Mouse (Mus musculus) megakaryocyte, adult 5-6 weeks (primary cell): Measurements from ENCODE around the gene Igf2r. TPM values are rescaled to one million over a fixed set of nuclear protein-coding genes. Genes with fewer than 3 reads are reported as not detected.
A peak's percentile ranks its signal among the peaks of the same experiment; 100 is the strongest.

Source experiments
- ATAC-seq: 2 replicates; pipeline ENCODE4 v1.8.0; 2016; ENCODE audit warnings: mild to moderate bottlenecking, inconsistent platforms; ENCODE audit not compliant: poor library complexity, severe bottlenecking
- total RNA-seq, 2 experiments: library from RNA; stranded (forward) in 1 of 2; stranded (reverse) in 1 of 2; fragments of 153-499, 151-499 nt in 1 of 2; fragments of 221-1000, 200-1000 nt in 1 of 2; gene quantifications; 2 replicates each; pipeline versions ENCODE4 v1.2.3 to v1.2.4; 2015 to 2017

Igf2r gene
- total RNA-seq (2015): 0.69 and 1.9 TPM in 2 replicates
- total RNA-seq (2017): 3.7 and 5.7 TPM in 2 replicates

GRCm38 (mm10) chr17:12769380-12769921 lies at the start of gene Igf2r:
Igf2r (minus strand) TSS chr17:12769664.
- ATAC-seq: peak; percentile 95

DNA sequence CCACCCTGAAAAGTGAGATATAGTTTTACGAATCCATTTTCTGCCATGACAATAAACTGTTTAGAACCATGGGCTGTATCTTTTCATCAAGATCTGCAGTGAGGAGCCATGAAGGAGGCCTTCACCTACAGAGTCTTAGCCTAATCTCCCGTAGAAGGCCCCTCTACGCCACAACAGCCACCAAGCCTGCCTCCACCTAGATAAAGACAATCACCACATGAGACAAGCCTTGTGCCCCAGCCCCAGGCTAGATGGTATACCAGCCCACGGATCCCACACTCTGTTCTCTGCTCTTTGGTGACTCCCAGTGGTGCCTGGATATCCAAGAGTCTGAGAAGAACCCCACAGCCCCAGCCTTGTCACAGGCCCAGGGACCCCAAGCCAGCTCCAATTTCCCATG lies 46.4 kb upstream of the Igf2r start:
- ATAC-seq: no peak

DNA sequence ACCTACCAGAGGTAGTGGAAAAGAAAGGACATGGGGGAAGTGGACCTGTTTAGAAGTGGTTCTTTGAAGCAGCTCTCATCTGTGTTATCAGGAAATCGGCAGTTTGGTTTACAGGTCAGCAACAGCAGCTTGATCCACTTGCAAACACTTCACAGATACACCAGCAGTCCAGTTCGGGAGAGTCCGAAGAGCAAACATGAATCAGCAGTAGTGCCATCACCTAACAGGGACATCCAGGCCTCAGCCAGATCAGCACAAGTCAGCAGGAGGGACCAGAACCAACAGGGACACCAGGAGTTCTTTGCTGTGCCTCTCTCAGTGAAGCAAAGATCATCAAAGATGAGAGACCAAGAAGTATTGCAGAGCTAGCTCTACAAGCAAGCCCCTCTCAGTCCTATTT lies 45.0 kb upstream of the Igf2r start:
- no peak for ATAC-seq

DNA sequence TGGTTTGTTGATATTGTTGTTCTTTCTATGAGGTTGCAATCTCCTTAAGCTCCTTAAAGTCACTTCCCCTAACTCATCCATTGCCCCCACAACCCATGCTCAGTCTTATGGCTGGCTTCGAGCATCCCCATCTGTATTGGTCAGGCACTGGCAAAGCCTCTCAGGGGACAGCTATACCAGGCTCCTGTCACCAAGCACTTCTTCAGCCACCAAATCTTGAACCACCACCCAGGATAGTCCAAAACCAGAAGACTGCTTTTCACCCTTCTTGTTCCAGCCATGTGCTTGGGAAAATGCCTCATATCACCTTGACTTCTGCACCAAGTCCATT lies 41.5 kb upstream of the Igf2r start:
- ATAC-seq: no peak

DNA sequence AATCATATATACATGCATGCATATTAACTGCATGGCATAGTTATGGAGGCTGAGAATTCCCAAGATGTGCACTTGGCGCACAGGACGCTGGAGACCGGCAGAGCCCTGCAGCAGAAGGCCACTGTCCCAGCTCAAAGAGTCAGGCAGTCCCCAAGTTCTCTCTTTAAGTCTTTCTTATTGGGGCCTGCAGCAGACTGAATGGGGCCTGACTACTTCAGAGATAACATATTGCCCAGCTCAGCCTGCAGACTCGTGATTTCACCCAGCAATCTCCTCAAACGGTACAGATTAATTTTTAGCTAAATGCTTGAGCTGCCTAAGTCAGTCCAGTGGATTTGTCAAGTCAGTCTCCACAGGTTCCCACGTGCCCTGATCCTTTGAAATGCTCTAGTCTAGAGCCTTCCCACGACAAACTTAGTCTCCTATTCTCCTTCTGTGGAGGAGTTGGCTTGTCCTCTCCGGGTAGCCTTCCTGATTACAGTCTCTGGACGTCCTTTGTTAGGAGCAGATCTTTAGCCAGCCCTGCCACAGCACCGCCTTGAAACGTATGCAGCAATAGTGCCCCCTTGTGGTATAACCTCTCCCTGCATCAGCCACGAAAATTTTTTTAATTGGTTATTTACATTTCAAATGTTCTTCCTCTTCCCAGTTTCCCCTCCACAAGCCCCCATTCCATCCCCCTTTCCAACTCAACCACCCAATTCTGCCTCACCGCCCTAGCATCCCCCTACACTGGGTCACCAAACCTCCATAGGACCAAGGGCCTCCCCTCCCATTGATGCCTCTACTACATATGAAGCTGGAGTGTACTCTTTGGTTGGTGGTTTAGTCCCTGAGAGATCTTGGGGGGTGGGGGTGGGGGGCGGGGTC lies 40.9 kb upstream of the Igf2r start:
- peak; percentile 92 for ATAC-seq

DNA sequence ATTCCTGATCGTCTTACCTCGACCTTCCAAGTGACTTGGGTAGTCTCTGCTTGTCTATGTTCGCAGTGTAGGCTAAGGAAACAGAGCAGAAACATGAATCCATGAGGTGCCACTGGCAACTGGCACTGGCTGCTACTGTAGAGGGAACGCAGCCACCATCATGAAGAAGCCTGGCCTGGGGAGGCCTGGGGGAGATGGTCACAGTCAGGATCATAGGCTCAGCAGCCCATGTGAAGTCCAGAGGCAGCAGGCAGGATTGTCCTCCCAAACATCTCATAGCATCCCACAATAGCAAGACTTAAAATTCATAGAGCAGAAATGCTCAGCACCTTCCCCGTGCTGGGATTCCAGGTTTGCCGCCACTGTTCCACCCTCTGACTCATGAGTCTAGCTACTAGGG lies 39.4 kb upstream of the Igf2r start:
- ATAC-seq: no peak

DNA sequence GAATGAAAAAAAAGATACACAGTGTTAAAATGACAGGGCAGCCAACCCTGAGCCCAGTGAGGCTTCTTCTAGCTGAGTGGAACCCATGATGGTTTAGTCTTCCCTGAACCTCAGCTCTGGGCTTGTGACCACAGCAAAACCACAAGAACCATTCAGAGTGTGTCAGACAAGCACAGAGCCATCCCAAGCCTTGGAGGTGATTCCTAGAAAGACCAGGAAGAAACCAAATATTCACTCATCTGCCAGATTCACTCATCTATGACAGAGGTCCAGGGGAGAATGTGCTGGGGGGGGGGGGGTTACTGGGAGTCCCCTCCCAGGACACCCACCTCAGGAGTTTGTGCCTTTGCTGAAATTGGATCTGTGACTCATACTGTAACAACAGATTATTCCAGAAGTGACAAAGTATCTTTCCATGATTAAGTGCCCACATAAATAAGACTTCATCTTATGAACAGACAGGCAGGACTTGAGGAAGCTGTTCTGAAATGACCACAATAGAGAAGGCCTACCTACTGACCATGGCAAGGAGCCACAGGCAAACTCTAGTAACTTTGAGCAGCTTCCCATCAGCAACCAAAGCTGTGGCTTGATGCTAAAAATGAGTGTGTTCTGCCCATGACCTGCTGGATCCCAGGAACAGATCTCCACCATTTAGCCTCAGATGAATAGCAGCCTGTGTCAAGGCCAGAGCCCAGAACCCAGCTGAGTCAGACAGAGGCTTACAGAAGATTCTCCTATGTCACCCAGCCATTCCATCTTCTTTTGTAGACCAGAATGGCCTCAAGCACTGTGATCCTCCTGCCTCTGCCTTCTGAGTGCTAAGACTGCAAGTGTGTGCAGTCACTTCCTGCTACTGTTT lies 35.4 kb upstream of the Igf2r start:
- ATAC-seq: no peak

DNA sequence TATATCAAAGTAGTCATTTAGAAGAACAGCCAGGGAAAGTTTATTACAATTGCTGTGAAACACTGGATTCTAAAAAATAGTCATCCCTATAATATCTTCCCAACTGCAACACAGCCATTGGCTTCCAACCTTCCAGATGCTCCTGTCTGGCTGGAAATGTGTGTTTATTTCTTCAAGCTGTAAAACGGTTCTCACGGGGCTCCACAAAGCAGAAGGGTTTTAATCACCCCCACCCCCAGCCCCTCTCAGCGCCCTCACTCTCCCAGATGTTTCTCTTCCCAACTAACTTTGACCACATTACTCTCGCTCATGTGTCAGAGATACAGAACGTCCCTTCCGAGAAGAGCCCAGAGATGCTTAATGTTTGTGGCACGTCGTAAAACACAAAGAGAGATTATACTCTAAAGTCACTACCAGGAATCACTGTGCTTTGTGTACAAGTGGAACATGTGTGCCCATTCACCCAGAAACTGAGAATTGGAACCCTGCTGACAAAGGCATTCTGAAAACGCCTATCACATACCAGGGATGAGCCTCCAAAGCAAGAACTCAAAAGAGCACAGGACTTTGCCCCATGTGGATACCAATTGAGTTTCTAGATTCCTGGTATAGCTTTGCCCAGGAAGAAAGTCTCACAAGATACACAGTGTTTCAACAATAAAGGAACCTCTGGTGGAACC lies 32.5 kb upstream of the Igf2r start:
- no peak for ATAC-seq

GRCm38 (mm10) chr17:12799368-12800275 lies 30.2 kb upstream of the Igf2r start:
- no peak for ATAC-seq

GRCm38 (mm10) chr17:12798571-12798970 lies 29.1 kb upstream of the Igf2r start:
- ATAC-seq: no peak

GRCm38 (mm10) chr17:12797427-12798029 lies 28.1 kb upstream of the Igf2r start:
- no peak for ATAC-seq

DNA sequence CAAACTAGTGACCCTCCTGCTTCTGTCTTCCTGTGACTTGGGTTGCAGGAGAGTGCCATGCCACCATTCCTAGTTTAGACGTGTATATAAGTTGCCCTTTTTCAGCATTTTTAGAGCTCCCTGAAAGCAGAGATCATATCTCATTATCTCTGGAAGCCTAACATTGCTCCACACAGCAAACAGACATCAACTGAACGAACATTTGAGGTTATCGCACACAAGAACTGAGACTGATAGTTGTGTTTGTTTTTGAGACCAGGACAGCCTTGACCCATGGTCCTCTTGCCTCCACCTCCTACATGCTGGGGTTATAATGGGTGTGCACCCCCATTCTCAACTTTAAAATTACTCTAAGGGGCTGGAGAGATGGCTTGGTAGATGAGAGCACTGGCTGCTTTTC lies 27.2 kb upstream of the Igf2r start:
- ATAC-seq: no peak

- peak; percentile 90 for ATAC-seq
Measured at GRCm38 (mm10) chr17:12793660-12794406, 24.4 kb upstream of the Igf2r start.

- ATAC-seq: no peak
Measured at GRCm38 (mm10) chr17:12792422-12793206, 23.1 kb upstream of the Igf2r start.

GRCm38 (mm10) chr17:12791420-12791819 lies 22.0 kb upstream of the Igf2r start:
- ATAC-seq: no peak

DNA sequence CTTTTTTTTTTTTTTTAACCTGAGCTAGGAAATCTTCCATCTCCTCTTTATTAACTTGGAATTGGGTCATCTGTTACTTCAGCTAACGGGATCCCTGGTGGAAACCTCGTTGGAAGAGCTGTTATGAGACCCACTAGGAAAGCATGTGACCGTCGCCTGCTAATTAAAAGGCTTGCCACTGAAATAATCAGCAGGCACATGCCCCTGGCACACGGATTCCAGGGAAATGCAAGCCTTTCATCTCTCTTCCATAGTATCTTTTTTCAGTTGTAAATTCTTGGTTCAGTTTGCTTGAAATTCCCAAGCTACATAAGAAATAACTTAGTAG lies 21.6 kb upstream of the Igf2r start:
- no peak for ATAC-seq

DNA sequence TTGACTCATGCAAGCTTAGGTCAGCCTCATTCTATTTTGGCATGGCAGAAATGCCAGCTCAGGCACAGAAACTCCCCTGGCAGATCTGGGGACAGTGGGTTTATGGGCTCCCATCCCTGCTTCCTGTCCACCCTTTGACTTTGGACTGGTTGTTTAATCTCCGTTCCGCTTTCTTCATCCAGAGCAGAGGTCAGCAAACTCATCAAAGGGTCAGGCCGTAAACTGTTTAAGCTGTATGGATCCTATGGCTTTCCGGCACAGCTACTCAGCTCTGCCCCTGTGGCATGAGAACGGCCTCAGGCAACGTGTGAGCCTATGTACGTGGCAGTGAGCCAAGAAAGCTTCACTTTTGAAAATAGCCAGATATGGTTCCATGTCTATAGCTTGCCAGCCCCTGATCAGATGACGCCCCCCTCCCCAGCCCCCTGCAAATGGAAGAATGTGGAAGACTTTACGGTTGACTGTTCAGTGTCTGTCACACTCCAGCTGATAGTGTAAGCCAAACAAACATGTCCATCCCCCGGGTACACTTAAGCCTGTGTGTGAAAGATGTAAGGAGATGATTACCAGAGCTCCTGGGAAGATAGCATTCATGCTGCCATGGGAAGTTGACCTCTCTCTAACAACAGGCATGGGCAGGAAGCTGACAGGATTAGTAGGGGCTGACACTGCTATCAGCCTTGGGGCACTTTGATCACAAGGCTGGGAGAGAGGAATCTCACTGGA lies 21.1 kb upstream of the Igf2r start:
- ATAC-seq: no peak
